Mouse (Mus musculus) MEL (cell line): ENCODE results near the gene Il10rb.

Experiments used
- CTCF ChIP-seq, 3 experiments: IDR thresholded peaks in 2 of 3; conservative IDR thresholded peaks in 1 of 3; 2 replicates each; pipeline ENCODE4 v1.5.1; 2011 to 2012; ENCODE audit warnings: low read length in 3 of 3, low read depth in 2 of 3, mild to moderate bottlenecking in 2 of 3, improper control_type of control experiment in 1 of 3, inconsistent platforms in 1 of 3, mixed read lengths in 1 of 3, moderate library complexity in 1 of 3; ENCODE audit not compliant: control insufficient read depth in 1 of 3, insufficient read depth in 1 of 3, poor library complexity in 1 of 3, severe bottlenecking in 1 of 3
- GATA1 ChIP-seq: IDR thresholded peaks from 2 replicates; pipeline ENCODE4 v1.6.1; 2011; ENCODE audit warnings: low read depth, low read length, improper control_type of control experiment
- JUND ChIP-seq: IDR thresholded peaks from 2 replicates; pipeline ENCODE4 v1.6.1; 2011; ENCODE audit warnings: low read depth, mild to moderate bottlenecking, improper control_type of control experiment, low read length
- KAT2A ChIP-seq: conservative IDR thresholded peaks from 2 replicates; pipeline ENCODE4 v1.6.1; 2012; ENCODE audit warnings: low read depth, low read length, improper control_type of control experiment, inconsistent platforms
- POLR2A ChIP-seq, 2 experiments: IDR thresholded peaks; 2 replicates each; pipeline ENCODE4 v1.6.1; 2011 to 2012; ENCODE audit warnings: low read length in 2 of 2, mild to moderate bottlenecking in 2 of 2, control low read depth in 1 of 2, improper control_type of control experiment in 1 of 2, low read depth in 1 of 2, moderate library complexity in 1 of 2; ENCODE audit not compliant: control insufficient read depth in 1 of 2, insufficient read depth in 1 of 2, poor library complexity in 1 of 2
- SIN3A ChIP-seq: IDR thresholded peaks from 2 replicates; pipeline ENCODE4 v1.6.1; 2012; ENCODE audit warnings: low read length, improper control_type of control experiment, inconsistent platforms
- USF1 ChIP-seq: IDR thresholded peaks from 2 replicates; pipeline ENCODE4 v1.6.1; 2014; ENCODE audit warnings: low read depth, mild to moderate bottlenecking, inconsistent platforms, low read length, improper control_type of control experiment, moderate library complexity
- ZMIZ1 ChIP-seq: IDR thresholded peaks from 2 replicates; pipeline ENCODE4 v1.6.1; 2012; ENCODE audit warnings: low read depth, mild to moderate bottlenecking, inconsistent platforms, low read length, improper control_type of control experiment, moderate library complexity

GRCm38 (mm10) chr16:91378991-91379390, 27.0 kb upstream of the Il10rb start:
- no peak for TF ChIP-seq KAT2A
- no peak for TF ChIP-seq JUND
- TF ChIP-seq USF1, result no peak
- TF ChIP-seq POLR2A (IDR thresholded peaks at IDR 0.05; ENCODE audit: control insufficient read depth in 1 of 2, insufficient read depth in 1 of 2, low read depth in 1 of 2, low read length in 2 of 2, poor library complexity in 1 of 2), result no peak
- TF ChIP-seq CTCF (IDR thresholded peaks at IDR 0.05 in 2 of 3, conservative IDR thresholded peaks at IDR 0.05 in 1 of 3; ENCODE audit: control insufficient read depth in 1 of 3, insufficient read depth in 1 of 3, low read depth in 2 of 3, low read length in 3 of 3, poor library complexity in 1 of 3, severe bottlenecking in 1 of 3), result no peak
- TF ChIP-seq ZMIZ1, result no peak
- no peak for TF ChIP-seq GATA1
- no peak for TF ChIP-seq SIN3A
